Mouse (Mus musculus): ENCODE measurements at regions not wholly inside any gene's neighbourhood (a gene's known extent, or its start where the extent isn't known, plus 50 kb on each side); places are given as distances from the start of the nearest gene placed in this dataset.

DNA sequence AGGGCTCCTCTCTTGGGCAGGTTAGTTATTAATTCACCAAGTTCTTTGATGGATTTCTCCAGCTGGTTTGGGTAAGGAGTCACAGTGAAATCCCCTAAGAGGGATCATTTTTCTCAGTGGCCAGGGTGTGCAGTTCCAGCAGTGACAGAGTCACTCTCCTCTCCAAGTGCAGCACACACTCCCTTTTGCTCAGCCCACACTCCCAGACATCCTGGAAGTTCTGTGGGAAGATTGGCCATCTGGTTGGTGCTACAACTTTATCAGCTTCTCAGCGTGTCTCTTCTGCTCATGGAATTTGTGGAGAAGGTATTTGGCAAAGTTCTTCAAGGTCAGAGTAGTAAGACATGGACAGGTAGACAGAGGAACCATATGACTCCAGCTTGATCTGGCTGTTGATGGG lies 148.5 kb upstream of the Lrig1 start:
- in situ Hi-C loops (cut with MboI; ENCODE audit: low pct_unique_long_range_greater_than_20kb in 1 of 2, low sequenced_read_pairs in 2 of 2, unreplicated experiment in 1 of 2): no loop called here

DNA sequence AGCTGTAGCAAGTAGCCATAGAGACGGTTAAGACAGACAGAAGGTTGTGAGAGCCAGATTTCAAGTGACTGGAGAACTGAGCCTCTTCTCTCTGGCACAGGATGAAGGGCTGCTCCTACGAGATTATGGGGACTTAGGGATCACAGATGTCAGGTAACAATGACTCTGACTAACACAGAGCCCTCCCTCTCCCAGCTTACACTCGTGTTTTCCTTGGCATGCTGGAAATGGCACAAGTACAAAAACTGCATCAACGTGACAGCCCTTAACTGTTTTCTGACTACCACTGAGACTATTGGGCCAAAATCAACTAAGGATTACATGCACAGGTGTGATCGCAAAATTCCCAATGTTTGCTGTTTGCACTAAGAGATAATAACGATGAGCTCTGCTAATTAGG lies 145.9 kb upstream of the Lrig1 start:
- in situ Hi-C loops (cut with MboI; ENCODE audit: low pct_unique_long_range_greater_than_20kb in 1 of 2, low sequenced_read_pairs in 2 of 2, unreplicated experiment in 1 of 2): no loop called here

DNA sequence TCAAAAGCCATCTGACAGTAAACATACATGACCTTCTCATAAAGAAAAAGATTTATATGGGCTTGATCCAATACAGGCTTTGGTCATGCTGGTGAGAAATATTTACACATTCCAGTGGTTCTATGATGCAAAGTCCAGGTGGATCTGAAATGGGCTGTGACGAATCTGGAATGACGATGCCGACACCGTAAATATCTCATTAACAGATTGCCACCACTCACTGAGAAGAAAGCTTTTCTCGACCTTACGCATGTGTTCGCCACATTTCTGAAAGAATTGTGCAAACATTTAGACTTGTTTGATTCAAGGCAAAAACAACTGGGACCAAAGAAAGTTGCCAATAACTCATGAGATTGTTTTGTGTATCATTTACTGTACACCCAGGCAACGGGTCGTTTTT lies 142.9 kb upstream of the Lrig1 start:
- in situ Hi-C loops (cut with MboI; ENCODE audit: low pct_unique_long_range_greater_than_20kb in 1 of 2, low sequenced_read_pairs in 2 of 2, unreplicated experiment in 1 of 2): no loop called here

GRCm38 (mm10) chr6:94841881-94842280 lies 141.9 kb upstream of the Lrig1 start:
- in situ Hi-C loops (cut with MboI; ENCODE audit: low pct_unique_long_range_greater_than_20kb in 1 of 2, low sequenced_read_pairs in 2 of 2, unreplicated experiment in 1 of 2): no loop called here

- in situ Hi-C loops (cut with MboI; ENCODE audit: low pct_unique_long_range_greater_than_20kb in 1 of 2, low sequenced_read_pairs in 2 of 2, unreplicated experiment in 1 of 2): no loop called here
These were observed 135.8 kb upstream of the Lrig1 start for GRCm38 (mm10) chr6:94835742-94836141.

- in situ Hi-C loops (cut with MboI; ENCODE audit: low pct_unique_long_range_greater_than_20kb in 1 of 2, low sequenced_read_pairs in 2 of 2, unreplicated experiment in 1 of 2): no loop called here
These were observed 134.6 kb upstream of the Lrig1 start for GRCm38 (mm10) chr6:94834551-94834950.

DNA sequence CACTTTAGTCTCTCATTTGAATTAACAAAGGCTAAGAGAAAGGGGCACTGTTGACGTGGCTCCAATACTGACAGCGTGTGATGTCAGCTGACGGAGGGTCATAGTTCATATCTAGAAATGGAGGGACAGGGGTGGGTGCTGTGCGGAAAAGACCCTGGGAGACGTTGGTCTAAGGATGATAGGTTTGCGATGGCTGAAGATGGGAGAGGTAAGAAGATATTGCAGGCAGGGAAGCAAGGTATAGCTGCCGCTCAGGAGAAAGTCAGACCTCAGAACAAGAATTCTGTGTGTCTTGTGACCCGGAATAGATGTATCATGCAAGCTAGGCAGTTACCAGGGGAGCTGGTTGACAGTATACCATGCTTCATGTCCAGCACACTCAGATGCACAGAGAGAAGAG lies 130.8 kb upstream of the Lrig1 start:
- in situ Hi-C loops (cut with MboI; ENCODE audit: low pct_unique_long_range_greater_than_20kb in 1 of 2, low sequenced_read_pairs in 2 of 2, unreplicated experiment in 1 of 2): no loop called here

- in situ Hi-C loops (cut with MboI; ENCODE audit: low pct_unique_long_range_greater_than_20kb in 1 of 2, low sequenced_read_pairs in 2 of 2, unreplicated experiment in 1 of 2): no loop called here
These were observed 129.3 kb upstream of the Lrig1 start for GRCm38 (mm10) chr6:94829246-94829645.

- in situ Hi-C loops (cut with MboI; ENCODE audit: low pct_unique_long_range_greater_than_20kb in 1 of 2, low sequenced_read_pairs in 2 of 2, unreplicated experiment in 1 of 2): no loop called here
These were observed 126.7 kb upstream of the Lrig1 start for GRCm38 (mm10) chr6:94826656-94827055.

DNA sequence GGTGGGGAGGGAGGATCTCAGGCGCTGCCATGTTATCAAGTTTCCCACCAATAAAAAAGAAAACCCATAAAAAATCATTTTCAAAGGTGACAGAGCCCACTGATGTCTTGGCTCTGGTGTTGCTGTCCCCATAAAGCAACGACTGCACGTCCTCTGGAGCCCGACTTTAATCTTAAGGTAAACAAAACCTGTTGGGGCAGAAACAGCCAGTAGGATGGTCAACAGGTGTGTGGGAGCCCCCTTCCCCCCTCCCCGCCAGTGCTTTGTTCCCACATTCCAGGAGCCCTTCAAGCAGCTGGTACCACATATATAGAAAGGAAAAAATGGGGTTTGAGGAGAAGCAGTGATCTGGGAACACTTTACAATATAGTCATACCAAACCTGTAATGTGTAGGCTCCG lies 118.3 kb upstream of the Lrig1 start:
- in situ Hi-C loops (cut with MboI; ENCODE audit: low pct_unique_long_range_greater_than_20kb in 1 of 2, low sequenced_read_pairs in 2 of 2, unreplicated experiment in 1 of 2): no loop called here

- in situ Hi-C loops (cut with MboI; ENCODE audit: low pct_unique_long_range_greater_than_20kb in 1 of 2, low sequenced_read_pairs in 2 of 2, unreplicated experiment in 1 of 2): no loop called here
These were observed 116.2 kb upstream of the Lrig1 start for GRCm38 (mm10) chr6:94816161-94816560.

GRCm38 (mm10) chr6:94814711-94815110 lies 114.8 kb upstream of the Lrig1 start:
- in situ Hi-C loops (cut with MboI; ENCODE audit: low pct_unique_long_range_greater_than_20kb in 1 of 2, low sequenced_read_pairs in 2 of 2, unreplicated experiment in 1 of 2): no loop called here

DNA sequence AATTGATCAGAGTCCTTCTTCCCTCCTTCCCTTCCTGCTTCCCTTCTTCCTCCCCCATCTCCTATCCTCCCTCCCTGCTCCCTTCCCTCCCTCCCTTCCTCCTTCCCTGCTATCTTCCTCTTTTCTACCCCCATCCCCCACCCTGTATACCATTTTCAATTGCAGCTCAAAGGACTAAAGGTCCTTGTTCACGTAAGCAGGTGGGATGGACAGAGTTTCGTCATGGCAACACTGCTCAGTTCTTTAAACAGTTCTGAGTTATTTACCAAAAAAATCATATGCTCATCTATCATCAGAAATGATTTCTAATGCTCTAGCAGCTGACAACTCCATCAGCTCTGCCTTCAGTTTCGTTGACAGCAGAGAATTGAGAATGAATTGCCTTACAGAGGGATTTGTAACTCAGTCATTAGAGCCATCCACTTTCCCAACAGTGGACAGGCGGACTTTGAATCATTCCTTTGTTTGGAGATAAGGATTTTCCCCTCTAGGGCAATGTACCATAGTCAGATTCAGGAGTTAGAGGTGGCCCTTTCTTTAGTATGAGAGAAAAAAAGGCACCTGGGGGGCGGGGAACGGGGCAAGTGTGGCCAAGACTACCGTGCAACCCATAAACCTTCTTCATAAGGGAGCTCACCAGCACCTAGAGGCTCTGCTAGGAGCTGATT lies 113.7 kb upstream of the Lrig1 start:
- in situ Hi-C loops (cut with MboI; ENCODE audit: low pct_unique_long_range_greater_than_20kb in 1 of 2, low sequenced_read_pairs in 2 of 2, unreplicated experiment in 1 of 2): no loop called here

DNA sequence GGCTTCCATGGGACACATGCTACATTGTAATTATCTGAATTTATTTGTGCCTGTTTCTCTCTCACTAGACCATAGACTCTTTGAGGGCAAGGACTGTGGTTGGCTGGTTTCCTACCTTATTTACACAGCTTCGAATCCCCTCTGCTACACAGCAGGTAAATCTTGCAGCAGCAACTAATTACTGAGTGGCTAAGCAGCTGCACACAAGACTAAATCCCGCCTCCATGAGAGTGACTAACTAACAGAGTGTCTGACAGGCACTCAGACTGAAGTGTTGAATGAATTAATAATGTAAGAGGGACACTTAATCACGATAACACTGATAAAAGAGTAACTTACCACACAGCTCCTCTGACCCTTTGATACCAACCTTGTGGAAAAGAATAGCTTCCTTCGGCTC lies 111.9 kb upstream of the Lrig1 start:
- in situ Hi-C loops (cut with MboI; ENCODE audit: low pct_unique_long_range_greater_than_20kb in 1 of 2, low sequenced_read_pairs in 2 of 2, unreplicated experiment in 1 of 2): no loop called here

GRCm38 (mm10) chr6:94807216-94807615 lies 107.3 kb upstream of the Lrig1 start:
- in situ Hi-C loops (cut with MboI; ENCODE audit: low pct_unique_long_range_greater_than_20kb in 1 of 2, low sequenced_read_pairs in 2 of 2, unreplicated experiment in 1 of 2): no loop called here

DNA sequence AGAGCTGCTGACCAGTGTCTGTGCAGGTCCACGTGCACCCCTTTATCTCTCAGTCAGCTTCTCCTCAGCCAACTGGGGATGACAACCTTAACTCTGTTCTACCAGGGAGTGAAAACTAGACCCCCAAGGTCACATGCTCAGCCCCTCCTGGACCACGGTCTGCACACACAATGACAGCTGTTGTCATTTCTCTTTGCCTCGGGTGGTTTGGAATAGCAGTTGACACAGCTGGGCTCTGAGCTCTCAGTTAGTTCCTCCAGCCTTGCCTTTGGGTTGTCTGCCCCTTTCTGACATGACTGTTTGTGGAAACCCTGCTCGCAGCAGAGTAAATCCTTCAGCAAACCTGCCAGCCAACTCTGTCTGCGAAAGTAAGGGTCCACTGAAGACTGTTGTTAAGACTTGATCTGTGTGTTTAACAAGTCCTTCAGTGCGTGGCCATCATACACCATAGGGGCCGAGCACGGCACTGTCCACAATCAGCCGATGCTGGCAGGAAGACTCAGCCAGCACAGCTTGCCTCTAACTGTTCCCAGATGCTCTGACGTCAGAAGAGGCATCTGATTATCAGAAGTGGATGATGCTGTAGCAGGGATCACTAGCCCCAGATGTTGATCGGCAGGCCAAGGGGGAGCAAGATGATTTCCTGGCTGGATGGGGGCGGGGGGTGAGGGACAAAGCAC lies 106.7 kb upstream of the Lrig1 start:
- in situ Hi-C loops (cut with MboI; ENCODE audit: low pct_unique_long_range_greater_than_20kb in 1 of 2, low sequenced_read_pairs in 2 of 2, unreplicated experiment in 1 of 2): no loop called here

- in situ Hi-C loops (cut with MboI; ENCODE audit: low pct_unique_long_range_greater_than_20kb in 1 of 2, low sequenced_read_pairs in 2 of 2, unreplicated experiment in 1 of 2): no loop called here
These were observed 105.7 kb upstream of the Lrig1 start for GRCm38 (mm10) chr6:94805685-94806084.

DNA sequence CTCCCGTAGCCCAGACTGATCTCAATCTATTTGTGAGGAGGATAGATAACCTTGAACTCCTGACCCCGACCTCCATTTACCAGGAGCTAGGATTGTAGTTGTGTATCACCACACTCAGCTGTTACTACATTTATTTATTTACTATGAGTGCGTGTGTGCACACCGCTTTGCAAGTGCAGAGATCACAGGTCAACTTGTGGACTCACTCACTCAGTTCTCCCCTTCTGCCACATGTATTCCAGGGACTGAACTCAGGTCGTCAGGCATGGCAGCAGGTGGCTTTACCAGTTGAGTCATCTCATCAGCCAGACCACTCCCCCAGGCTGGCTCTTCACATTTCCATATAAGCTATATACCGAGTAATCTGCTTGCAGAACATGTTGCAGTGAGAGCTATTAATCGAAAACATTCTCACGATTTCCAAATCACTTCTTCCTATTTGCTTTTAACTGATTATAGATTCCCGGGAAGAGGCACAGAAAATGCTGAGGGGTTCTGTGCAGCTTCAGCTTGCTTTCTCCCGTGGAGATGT lies 104.4 kb upstream of the Lrig1 start:
- in situ Hi-C loops (cut with MboI; ENCODE audit: low pct_unique_long_range_greater_than_20kb in 1 of 2, low sequenced_read_pairs in 2 of 2, unreplicated experiment in 1 of 2): no loop called here

- in situ Hi-C loops (cut with MboI; ENCODE audit: low pct_unique_long_range_greater_than_20kb in 1 of 2, low sequenced_read_pairs in 2 of 2, unreplicated experiment in 1 of 2): no loop called here
These were observed 101.1 kb upstream of the Lrig1 start for GRCm38 (mm10) chr6:94801039-94801438.

- in situ Hi-C loops (cut with MboI; ENCODE audit: low pct_unique_long_range_greater_than_20kb in 1 of 2, low sequenced_read_pairs in 2 of 2, unreplicated experiment in 1 of 2): no loop called here
These were observed 98.7 kb upstream of the Lrig1 start for GRCm38 (mm10) chr6:94798545-94799211.
